Mouse (Mus musculus) neural tube, embryonic 11.5 days (tissue): ENCODE data around the gene Nkiras2. TPM values are rescaled to one million over a fixed set of nuclear protein-coding genes. Genes with fewer than 3 reads are reported as not detected.

Experiments
- ATAC-seq: fragments of 200-750 bp; cut with Nextera tagmentation; 2 replicates; pipeline ENCODE4 v1.8.0; 2017; ENCODE audit warnings: moderate number of reproducible peaks, mild to moderate bottlenecking, moderate TSS enrichment, moderate library complexity; ENCODE audit not compliant: insufficient read depth, low FRiP score, low TSS enrichment
- DNase-seq: peaks from one replicate; pipeline ENCODE4 v3.0.0-alpha.2; 2015; ENCODE audit warnings: low spot score
- H3K27ac ChIP-seq: fragments of 300-500 bp; sonication (generic); 2 replicates; pipeline ENCODE4 v1.5.1; 2014; ENCODE audit warnings: low read depth, mild to moderate bottlenecking, low read length
- H3K27me3 ChIP-seq: fragments of 300-500 bp; sonication (generic); 2 replicates; pipeline ENCODE4 v1.6.1; 2014; ENCODE audit warnings: mild to moderate bottlenecking, low read length, mixed read lengths; ENCODE audit not compliant: control insufficient read depth, insufficient read depth
- H3K36me3 ChIP-seq: fragments of 300-500 bp; sonication (generic); 2 replicates; pipeline ENCODE4 v1.6.1; 2014; ENCODE audit warnings: mild to moderate bottlenecking, low read length, moderate library complexity, mixed read lengths; ENCODE audit not compliant: control insufficient read depth, insufficient read depth
- H3K4me1 ChIP-seq: fragments of 300-500 bp; sonication (generic); 2 replicates; pipeline ENCODE4 v1.6.1; 2014; ENCODE audit warnings: low read length, mixed read lengths; ENCODE audit not compliant: control insufficient read depth, insufficient read depth
- H3K4me2 ChIP-seq: fragments of 300-500 bp; sonication (generic); 2 replicates; pipeline ENCODE4 v1.6.1; 2014; ENCODE audit warnings: low read depth, mild to moderate bottlenecking, moderate library complexity
- H3K4me3 ChIP-seq: fragments of 300-500 bp; sonication (generic); 2 replicates; pipeline ENCODE4 v1.5.1; 2014; ENCODE audit warnings: low read depth, low read length
- H3K9ac ChIP-seq: fragments of 300-500 bp; sonication (generic); 2 replicates; pipeline ENCODE4 v1.6.1; 2014; ENCODE audit warnings: mild to moderate bottlenecking, low read length
- H3K9me3 ChIP-seq: fragments of 300-500 bp; sonication (generic); 2 replicates; pipeline ENCODE4 v1.6.1; 2016; ENCODE audit warnings: low read length; ENCODE audit not compliant: control insufficient read depth
- WGBS: fragments of 180-500 bp; shearing (Covaris S2); extraction: QIAGEN DNeasy Blood & Tissue Kit; methylation state at CpG from one replicate; pipeline ENCODE4 v1.1.7; 2014; 5-methylcytosine and 5-hydroxymethylcytosine counted together
- polyA plus RNA-seq: library from polyadenylated mRNA; unstranded; fragments of >200 nt; fragmentation: Nextera tagmentation; extraction: Ambion mirVana; gene quantifications from 2 replicates; pipeline ENCODE4 v1.2.1, GENCODE M21; 2014

Nkiras2 gene
- polyA plus RNA-seq, 1 experiment from 2014 or later: 115 TPM

GRCm38 (mm10) chr11:100619485-100619975 lies 486 bp downstream of the Nkiras2 start:
- Histone ChIP-seq H3K4me1 (peaks cover 16% of the 10 kb centered on the region), H3K27me3 (no peaks in the 10 kb centered on the region), H3K36me3 (no peaks in the 10 kb centered on the region; the same call in 1 of the 2 replicates), H3K9ac (peak overlapping the region; percentile 94), H3K4me2 (peak overlapping the region; percentile 62), H3K27ac (peak overlapping the region; percentile 93), H3K9me3 (no peaks in the 10 kb centered on the region), H3K4me3 (peak overlapping the region; percentile 99)
- WGBS: 1% methylated on average over 39 of the region's 40 CpGs
- DNase-seq: peak; percentile 99
- peak; percentile 96 for ATAC-seq

GRCm38 (mm10) chr11:100619982-100620381 lies 938 bp downstream of the Nkiras2 start, which contains the start of gene Dnajc7:
Dnajc7 (minus strand) TSS chr11:100620168.
- Histone ChIP-seq H3K27ac (peak within 1 kb of the TSS; percentile 93), H3K27me3 (no peaks in the 10 kb centered on the region), H3K4me2 (peak within 1 kb of the TSS; percentile 62), H3K9me3 (no peaks in the 10 kb centered on the region), H3K9ac (peak within 1 kb of the TSS; percentile 94), H3K4me1 (peaks cover 16% of the 10 kb centered on the region), H3K36me3 (no peaks in the 10 kb centered on the region; the same call in 1 of the 2 replicates), H3K4me3 (peak within 1 kb of the TSS; percentile 99)
- ATAC-seq: peak; percentile 1; the same call in 1 of the 2 replicates
- 4% methylated on average over 11 of the region's 11 CpGs for WGBS
- no peak for DNase-seq

- ATAC-seq (peak; percentile 58), DNase-seq (peak; percentile 95)
- Histone ChIP-seq H3K4me2 (peak overlapping the region; percentile 61), H3K27ac (no peak overlapping the region), H3K36me3 (peaks cover 3% of the 10 kb centered on the region), H3K9me3 (no peaks in the 10 kb centered on the region), H3K9ac (peak overlapping the region; percentile 61), H3K4me1 (peaks cover 15% of the 10 kb centered on the region), H3K4me3 (peak overlapping the region; percentile 58), H3K27me3 (no peaks in the 10 kb centered on the region)
- under 1% methylated on average over 24 of the region's 24 CpGs for WGBS
Measured at GRCm38 (mm10) chr11:100622714-100623113, 3.7 kb downstream of the Nkiras2 start.

- Histone ChIP-seq H3K27ac (no peak overlapping the region), H3K9me3 (no peaks in the 10 kb centered on the region), H3K9ac (no peak overlapping the region), H3K36me3 (peaks cover 3% of the 10 kb centered on the region), H3K4me1 (peaks cover 12% of the 10 kb centered on the region; the same call in 1 of the 2 replicates), H3K4me3 (0 out of 2 replicates have a peak overlapping the region, but pooled peaks have one; percentile 58), H3K4me2 (peak overlapping the region; percentile 61; the same call in 1 of the 2 replicates), H3K27me3 (no peaks in the 10 kb centered on the region)
- WGBS: 53% methylated on average over 5 of the region's 5 CpGs
- no peak for ATAC-seq
- peak; percentile 25 for DNase-seq
Measured at GRCm38 (mm10) chr11:100623867-100624266, 4.8 kb downstream of the Nkiras2 start.

- Histone ChIP-seq H3K4me2 (no peak overlapping the region), H3K36me3 (peaks cover 3% of the 10 kb centered on the region), H3K9ac (no peak overlapping the region), H3K27ac (no peak overlapping the region), H3K27me3 (no peaks in the 10 kb centered on the region), H3K9me3 (no peaks in the 10 kb centered on the region), H3K4me3 (no peak overlapping the region), H3K4me1 (peaks cover 11% of the 10 kb centered on the region; the same call in 1 of the 2 replicates)
- no peak for ATAC-seq
- 92% methylated on average over 23 of the region's 23 CpGs for WGBS
- no peak for DNase-seq
Measured at GRCm38 (mm10) chr11:100625754-100626700, 7.0 kb downstream of the Nkiras2 start.

- ATAC-seq (no peak), DNase-seq (peak; percentile 72)
- no peak overlapping the region for H3K4me2 ChIP-seq
- no peak overlapping the region for H3K9ac ChIP-seq
- H3K27ac ChIP-seq: no peak overlapping the region
- no peak overlapping the region for H3K4me3 ChIP-seq
- WGBS: 27% methylated on average over 9 of the region's 9 CpGs
- peaks cover 3% of the 10 kb centered on the region for H3K36me3 ChIP-seq
- no peaks in the 10 kb centered on the region for H3K9me3 ChIP-seq
- H3K4me1 ChIP-seq: peaks cover 11% of the 10 kb centered on the region; the same call in 1 of the 2 replicates
- no peaks in the 10 kb centered on the region for H3K27me3 ChIP-seq
Measured at GRCm38 (mm10) chr11:100626701-100627195, 7.7 kb downstream of the Nkiras2 start.

- ATAC-seq (no peak), DNase-seq (no peak)
- 86% methylated on average over 5 of the region's 5 CpGs for whole genome bisulfite sequencing
- Histone ChIP-seq H3K4me2 (no peak overlapping the region), H3K4me3 (no peak overlapping the region), H3K4me1 (peaks cover 11% of the 10 kb centered on the region; the same call in 1 of the 2 replicates), H3K27me3 (no peaks in the 10 kb centered on the region), H3K36me3 (peaks cover 3% of the 10 kb centered on the region), H3K9me3 (no peaks in the 10 kb centered on the region), H3K9ac (no peak overlapping the region), H3K27ac (no peak overlapping the region)
Measured at GRCm38 (mm10) chr11:100628056-100628455, 9.0 kb downstream of the Nkiras2 start.

GRCm38 (mm10) chr11:100628862-100629352 lies 9.9 kb downstream of the Nkiras2 start:
- ATAC-seq: no peak
- Histone ChIP-seq H3K27me3 (no peaks in the 10 kb centered on the region), H3K27ac (no peak overlapping the region), H3K4me3 (no peak overlapping the region), H3K4me2 (no peak overlapping the region), H3K36me3 (peaks cover 3% of the 10 kb centered on the region), H3K4me1 (peaks cover 7% of the 10 kb centered on the region; the same call in 1 of the 2 replicates), H3K9me3 (no peaks in the 10 kb centered on the region), H3K9ac (no peak overlapping the region)
- no peak for DNase-seq
- WGBS: 61% methylated on average over 11 of the region's 13 CpGs
